Mouse (Mus musculus) kidney, adult 2 months (tissue): ENCODE measurements around the gene Cpe.

Source experiments
- CTCF ChIP-seq: fragments of 200-500 bp; conservative IDR thresholded peaks from 2 replicates; pipeline ENCODE4 v1.5.1; 2011; ENCODE audit warnings: low read depth, mild to moderate bottlenecking, control low read depth, low read length, moderate library complexity, mixed read lengths; ENCODE audit not compliant: insufficient read depth, insufficient read length
- POLR2A ChIP-seq: fragments of 200-500 bp; IDR thresholded peaks from one replicate; pipeline ENCODE4 v1.6.1; 2011; ENCODE audit warnings: low read depth, low read length, control low read depth

DNA sequence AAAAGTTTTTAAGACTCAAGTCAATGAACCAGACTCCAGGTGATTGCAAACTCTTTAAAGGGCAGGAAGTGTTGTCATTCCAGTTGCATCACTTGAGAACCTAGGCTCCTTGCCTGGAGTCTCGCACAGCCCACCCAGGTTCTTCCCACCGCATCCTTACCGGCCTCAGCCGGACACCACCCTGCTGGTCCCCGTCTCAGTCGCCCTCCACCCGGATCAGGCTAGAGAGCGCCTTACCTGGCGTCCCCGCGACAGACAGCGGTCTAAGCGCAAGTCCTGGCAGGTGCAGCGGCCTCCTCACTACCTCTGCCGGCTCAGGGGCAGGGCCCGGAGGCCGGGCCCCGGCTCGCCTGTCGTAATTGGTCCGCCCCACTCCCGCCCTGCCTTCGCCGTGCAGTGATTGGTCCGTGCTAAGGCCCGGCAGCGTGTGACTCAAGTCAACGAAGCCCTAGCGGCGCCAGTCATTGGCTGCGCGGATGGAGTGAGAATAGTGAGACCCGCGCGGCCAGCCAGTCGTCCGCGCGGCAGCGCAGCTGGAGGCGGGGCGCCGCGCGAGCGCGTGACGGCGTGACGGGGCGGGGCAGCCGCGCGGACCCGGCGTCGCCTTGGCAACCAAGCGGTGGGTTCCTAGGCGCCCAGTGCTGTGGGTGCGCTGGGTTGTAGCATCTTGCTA, 40.6 kb upstream of the Cpe start, which contains the start of gene Msmo1:
- TF ChIP-seq POLR2A (peak; percentile 34), CTCF (no peak)
